Mouse (Mus musculus) right cerebral cortex, adult 2 months (tissue): ENCODE measurements around the gene Olfr398.

ENCODE experiments used
- DNase-seq, 2 experiments: peaks; one replicate each; pipeline ENCODE4 v3.0.0; 2021 to 2022; ENCODE audit warnings: low spot score in 2 of 2

Olfr398 gene

DNA sequence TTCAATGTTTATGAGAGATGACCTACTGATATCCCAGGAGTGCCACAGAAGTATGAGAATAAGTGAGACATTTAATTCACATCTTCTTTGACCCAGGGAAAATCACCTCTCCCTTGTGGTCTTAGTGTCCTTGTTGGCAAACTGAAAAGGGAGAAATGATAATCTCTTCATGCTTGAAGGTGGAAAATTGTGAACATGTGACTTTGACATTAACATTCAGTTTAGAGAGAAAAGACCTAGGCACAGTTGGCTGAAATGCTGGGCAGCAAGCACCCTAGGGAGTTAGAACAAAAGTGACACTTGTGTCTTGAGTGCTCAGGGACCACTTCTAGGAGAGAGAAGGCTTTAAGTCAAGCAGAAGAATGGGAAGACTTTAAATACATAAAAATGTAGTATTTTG lies at the start of gene Olfr398:
Gene Olfr398 (minus strand): TSS at position 101 of the 400 bp plus-strand sequence.
- DNase-seq: no peak

DNA sequence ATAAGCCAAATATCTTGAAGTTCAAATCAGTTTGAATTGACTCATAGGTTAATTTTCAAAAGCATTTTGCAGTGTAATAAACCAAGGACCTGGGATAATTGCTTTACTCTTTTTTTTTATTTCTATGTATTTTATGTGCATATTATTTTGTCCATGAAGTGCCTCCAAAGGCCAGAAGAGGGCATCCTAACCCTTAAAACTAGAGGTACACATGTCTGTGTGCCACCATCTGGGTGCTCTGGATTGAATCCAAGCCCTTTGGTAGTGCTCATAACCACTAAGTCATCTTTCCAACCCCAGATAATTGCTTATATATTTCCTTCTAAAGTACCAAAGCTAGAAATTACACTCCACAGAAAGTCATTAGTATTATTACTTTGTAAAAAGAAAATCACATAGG lies 2.9 kb upstream of the Olfr398 start:
- DNase-seq: no peak

DNA sequence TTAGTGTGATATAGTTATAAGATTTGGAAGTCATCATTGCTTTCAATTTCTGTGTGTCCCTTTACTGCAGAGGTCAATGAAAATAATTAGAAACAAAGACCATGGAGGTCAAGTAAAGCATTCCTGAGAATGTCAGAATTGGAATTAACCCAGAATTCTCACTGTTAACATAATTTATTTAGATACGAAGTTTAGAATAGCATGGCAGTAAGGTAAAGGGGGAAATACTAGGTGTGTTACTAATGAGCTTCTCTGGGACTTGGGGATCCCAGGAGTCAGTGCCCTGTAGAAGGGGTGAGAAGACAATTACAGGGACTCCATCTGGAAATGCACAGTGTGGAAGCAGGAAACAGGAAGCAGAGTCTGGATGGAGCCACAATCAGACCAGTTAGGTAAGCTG lies 29.7 kb downstream of the Olfr398 start, which contains the start of gene Olfr397:
Gene Olfr397 (plus strand): TSS at position 301 of the 400 bp plus-strand sequence.
- no peak for DNase-seq

DNA sequence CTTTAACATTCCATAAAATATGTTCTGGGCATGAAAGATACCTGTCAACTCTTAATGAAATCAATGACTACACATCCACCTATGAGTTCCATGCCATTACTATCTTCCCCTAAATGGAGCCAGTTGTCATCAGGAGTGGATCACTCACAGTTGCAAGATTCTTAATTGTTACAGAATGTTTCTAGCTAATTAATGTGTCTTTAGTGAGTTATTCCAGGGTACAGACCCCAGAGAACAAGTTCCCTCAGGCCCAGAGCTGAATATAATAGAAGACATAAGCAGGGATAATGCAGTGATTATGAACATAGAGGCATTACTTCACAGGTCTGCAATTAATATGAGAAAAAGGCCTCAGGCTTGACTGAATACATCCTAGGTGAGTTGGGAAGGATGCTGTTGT lies 53.8 kb downstream of the Olfr398 start, which contains the start of gene Olfr23:
Gene Olfr23 (plus strand): TSS at position 301 of the 400 bp plus-strand sequence.
- no peak for DNase-seq
